Mouse (Mus musculus): ENCODE measurements around the gene Ccl6. TPM values are rescaled to one million over a fixed set of nuclear protein-coding genes. Genes with fewer than 3 reads are reported as not detected.
"Not testable (repeated sequence)": the region's sequence is repeated elsewhere in the genome, so short reads cannot be mapped to it uniquely, and the experiment has no call there.

Ccl6 gene
- total and polyA plus RNA-seq, 2 experiments from 2014 or later = 5.1 TPM; not detected in 1

DNA sequence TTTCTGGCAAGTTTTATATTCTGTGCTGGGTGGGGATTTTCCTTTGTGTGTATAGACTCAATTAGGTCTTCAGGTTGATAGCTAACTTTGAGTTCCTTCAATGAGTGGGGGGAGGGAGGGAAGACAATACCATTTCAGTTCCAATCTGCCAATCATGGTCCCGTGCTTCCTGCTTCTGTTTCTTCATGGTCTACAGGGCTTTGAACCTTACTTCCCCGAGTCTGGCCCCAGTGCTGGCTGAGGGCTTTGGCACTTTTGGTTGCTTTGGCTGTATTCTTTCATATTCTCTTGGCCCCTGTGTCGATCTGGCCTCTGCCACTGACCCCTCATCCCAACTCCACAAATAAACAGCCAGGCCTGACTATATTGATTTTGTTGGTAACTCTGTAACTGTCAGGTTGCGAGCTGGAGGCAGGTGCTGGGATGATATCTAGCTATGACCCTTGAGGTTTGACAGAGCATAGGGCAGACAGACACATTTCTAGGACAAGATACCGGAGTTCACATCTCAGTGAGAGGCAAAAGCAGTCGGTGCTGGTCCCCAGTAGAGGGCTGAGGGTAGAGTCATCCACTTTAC is 30.5 kb downstream of the Ccl6 start:
- ATAC-seq (ENCODE audit: insufficient read depth, low read depth) (no peak), DNase-seq (ENCODE audit: low spot score) (no peak)
- no peak overlapping the region for H3K27ac ChIP-seq (ENCODE audit: low read depth)
- no peak overlapping the region for H3K9ac ChIP-seq (replicated peaks; ENCODE audit: low read depth, low read length)
- H3K36me3 ChIP-seq (replicated peaks; ENCODE audit: control insufficient read depth, insufficient read depth, low read length) = no peaks in the 10 kb centered on the region
- no peaks in the 10 kb centered on the region for H3K4me1 ChIP-seq (ENCODE audit: control insufficient read depth, insufficient read depth)
- WGBS = 63% methylated on average over 6 of the region's 6 CpGs
- no peaks in the 10 kb centered on the region for H3K9me3 ChIP-seq (replicated peaks; ENCODE audit: control insufficient read depth, low read length)
- TF ChIP-seq EP300 (IDR thresholded peaks at IDR 0.05; ENCODE audit: low read depth) (no peak), CTCF (IDR thresholded peaks at IDR 0.05; ENCODE audit: low read depth) (no peak)
- H3K27me3 ChIP-seq (ENCODE audit: control insufficient read depth, insufficient read depth, low read length) = no peaks in the 10 kb centered on the region
- H3K4me3 ChIP-seq (ENCODE audit: low read depth, low read length) = no peak overlapping the region
- no peak overlapping the region for H3K4me2 ChIP-seq (ENCODE audit: low read depth, low read length)

DNA sequence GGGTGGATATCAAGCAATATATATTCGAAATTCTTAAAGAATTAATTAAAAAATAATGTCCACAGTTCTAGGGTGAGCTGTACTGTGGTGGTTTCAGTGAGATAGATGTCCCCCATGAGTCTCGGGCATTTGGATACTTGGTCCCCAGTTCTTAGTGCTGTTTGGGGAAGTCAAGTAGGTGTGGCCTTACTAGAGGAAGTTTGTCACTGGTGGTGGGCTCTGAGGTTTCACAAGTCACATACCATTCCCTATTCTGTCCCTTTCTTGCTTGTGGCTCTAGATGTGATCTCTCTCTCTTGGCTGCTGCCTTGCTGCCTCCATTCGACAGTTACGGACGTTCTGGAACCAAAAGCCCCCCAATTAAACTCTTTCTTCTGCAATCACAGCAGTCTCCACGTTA is 32.5 kb downstream of the Ccl6 start:
- H3K4me3 ChIP-seq (ENCODE audit: low read depth, low read length) = no peak overlapping the region
- no peak for DNase-seq (ENCODE audit: low spot score)
- no peaks in the 10 kb centered on the region for H3K9me3 ChIP-seq (replicated peaks; ENCODE audit: control insufficient read depth, low read length)
- no peak overlapping the region for H3K27ac ChIP-seq (ENCODE audit: low read depth)
- H3K9ac ChIP-seq (replicated peaks; ENCODE audit: low read depth, low read length) = no peak overlapping the region
- TF ChIP-seq EP300 (IDR thresholded peaks at IDR 0.05; ENCODE audit: low read depth) = no peak
- TF ChIP-seq CTCF (IDR thresholded peaks at IDR 0.05; ENCODE audit: low read depth) = no peak
- no peaks in the 10 kb centered on the region for H3K27me3 ChIP-seq (ENCODE audit: control insufficient read depth, insufficient read depth, low read length)
- H3K4me2 ChIP-seq (ENCODE audit: low read depth, low read length) = no peak overlapping the region
- no peak for ATAC-seq (ENCODE audit: insufficient read depth, low read depth)
- H3K4me1 ChIP-seq (ENCODE audit: control insufficient read depth, insufficient read depth) = no peaks in the 10 kb centered on the region
- no peaks in the 10 kb centered on the region for H3K36me3 ChIP-seq (replicated peaks; ENCODE audit: control insufficient read depth, insufficient read depth, low read length)
- WGBS = 65% methylated on average over 6 of the region's 6 CpGs

DNA sequence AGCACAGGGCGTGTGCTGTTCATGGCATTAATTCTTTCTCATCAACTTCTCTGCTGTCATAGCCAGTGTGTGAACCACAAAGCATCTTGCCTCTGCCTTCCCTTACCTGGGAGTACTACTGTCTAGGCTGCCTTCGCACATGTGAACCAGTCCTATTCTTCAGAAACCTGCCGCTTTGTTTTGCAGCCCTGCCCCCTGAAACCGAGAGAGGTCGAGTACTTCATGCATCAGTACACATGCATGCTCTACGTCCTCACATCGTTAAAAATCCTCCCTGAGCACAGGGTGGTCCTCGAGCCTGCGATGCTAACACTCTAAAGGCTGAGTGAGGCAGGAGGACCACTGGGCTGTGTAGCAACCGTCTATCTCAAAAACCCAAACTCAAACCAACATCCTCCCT is 35.8 kb downstream of the Ccl6 start:
- no peak overlapping the region for H3K4me2 ChIP-seq (ENCODE audit: low read depth, low read length)
- no peak for ATAC-seq (ENCODE audit: insufficient read depth, low read depth)
- H3K27me3 ChIP-seq (ENCODE audit: control insufficient read depth, insufficient read depth, low read length) = no peaks in the 10 kb centered on the region
- no peak for DNase-seq (ENCODE audit: low spot score)
- H3K9ac ChIP-seq (replicated peaks; ENCODE audit: low read depth, low read length) = no peak overlapping the region
- no peak for TF ChIP-seq CTCF (IDR thresholded peaks at IDR 0.05; ENCODE audit: low read depth)
- TF ChIP-seq EP300 (IDR thresholded peaks at IDR 0.05; ENCODE audit: low read depth) = no peak
- H3K4me1 ChIP-seq (ENCODE audit: control insufficient read depth, insufficient read depth) = no peaks in the 10 kb centered on the region
- 75% methylated on average over 10 of the region's 10 CpGs for WGBS
- H3K4me3 ChIP-seq (ENCODE audit: low read depth, low read length) = no peak overlapping the region
- no peaks in the 10 kb centered on the region for H3K9me3 ChIP-seq (replicated peaks; ENCODE audit: control insufficient read depth, low read length)
- no peak overlapping the region for H3K27ac ChIP-seq (ENCODE audit: low read depth)
- no peaks in the 10 kb centered on the region for H3K36me3 ChIP-seq (replicated peaks; ENCODE audit: control insufficient read depth, insufficient read depth, low read length)

DNA sequence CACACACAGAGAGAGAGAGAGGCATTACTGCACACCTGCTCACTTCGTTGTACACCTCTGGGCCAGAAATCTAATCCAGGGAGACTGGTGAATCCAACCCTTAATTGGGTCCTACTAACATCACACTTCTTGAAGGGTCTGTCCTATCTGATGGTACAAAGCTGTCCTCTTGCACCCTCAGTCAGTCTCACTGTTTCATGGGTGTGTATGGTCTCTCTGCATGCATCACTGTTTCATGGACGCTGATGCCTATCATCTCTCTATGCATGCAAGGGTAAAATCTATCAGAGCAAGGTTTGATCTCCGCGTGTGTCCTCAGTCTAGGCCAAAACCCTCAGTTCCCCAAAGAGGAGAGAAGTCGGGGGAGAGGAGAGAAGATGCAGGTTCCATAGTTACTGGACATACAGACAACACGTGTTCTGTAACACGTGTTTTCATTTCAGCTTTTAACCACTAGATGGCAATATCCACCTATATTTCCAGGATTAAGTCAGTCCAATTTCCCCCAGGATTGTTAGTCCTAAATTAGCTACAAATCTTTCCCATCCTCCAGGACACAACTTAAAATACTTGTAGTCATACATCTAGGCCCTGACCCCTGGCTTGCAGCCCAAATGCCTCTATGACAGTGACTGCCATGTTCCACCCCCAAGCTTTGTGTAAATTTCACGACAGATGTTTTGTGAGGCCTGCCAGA is 36.7 kb downstream of the Ccl6 start:
- Histone ChIP-seq H3K4me1 (ENCODE audit: control insufficient read depth, insufficient read depth) (no peaks in the 10 kb centered on the region), H3K27me3 (ENCODE audit: control insufficient read depth, insufficient read depth, low read length) (no peaks in the 10 kb centered on the region), H3K4me2 (ENCODE audit: low read depth, low read length) (no peak overlapping the region), H3K27ac (ENCODE audit: low read depth) (no peak overlapping the region), H3K9me3 (replicated peaks; ENCODE audit: control insufficient read depth, low read length) (no peaks in the 10 kb centered on the region), H3K9ac (replicated peaks; ENCODE audit: low read depth, low read length) (no peak overlapping the region), H3K36me3 (replicated peaks; ENCODE audit: control insufficient read depth, insufficient read depth, low read length) (no peaks in the 10 kb centered on the region), H3K4me3 (ENCODE audit: low read depth, low read length) (no peak overlapping the region)
- ATAC-seq (ENCODE audit: insufficient read depth, low read depth) = peak; percentile 77
- DNase-seq (ENCODE audit: low spot score) = peak; percentile 85
- WGBS = 28% methylated on average over 8 of the region's 8 CpGs
- TF ChIP-seq EP300 (IDR thresholded peaks at IDR 0.05; ENCODE audit: low read depth) = no peak
- peak; percentile 81 for TF ChIP-seq CTCF (IDR thresholded peaks at IDR 0.05; ENCODE audit: low read depth)

DNA sequence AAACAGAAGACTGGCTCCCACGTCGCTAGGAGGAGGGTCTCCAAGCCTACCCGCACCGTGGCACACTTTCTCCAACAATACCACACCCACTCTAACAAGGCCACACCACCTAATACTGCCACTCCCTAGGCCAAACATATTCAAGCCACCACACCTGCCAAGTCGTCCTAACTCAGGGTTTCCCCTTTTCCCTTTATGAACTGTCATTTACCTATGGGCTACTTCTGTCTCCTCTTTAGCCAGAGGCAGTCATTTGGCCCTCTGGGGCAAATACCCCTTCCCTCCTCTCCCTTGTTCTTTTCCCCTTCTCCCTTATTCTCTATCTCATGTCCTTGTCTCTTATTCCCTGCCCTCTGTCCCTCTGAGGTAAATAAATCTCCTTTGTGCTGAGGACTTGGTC is 41.2 kb downstream of the Ccl6 start:
- H3K4me2 ChIP-seq (ENCODE audit: low read depth, low read length) = no peak overlapping the region
- H3K4me3 ChIP-seq (ENCODE audit: low read depth, low read length) = no peak overlapping the region
- no peaks in the 10 kb centered on the region for H3K36me3 ChIP-seq (replicated peaks; ENCODE audit: control insufficient read depth, insufficient read depth, low read length)
- no peak for DNase-seq (ENCODE audit: low spot score)
- H3K27me3 ChIP-seq (ENCODE audit: control insufficient read depth, insufficient read depth, low read length) = no peaks in the 10 kb centered on the region
- TF ChIP-seq EP300 (IDR thresholded peaks at IDR 0.05; ENCODE audit: low read depth) (no peak), CTCF (IDR thresholded peaks at IDR 0.05; ENCODE audit: low read depth) (no peak)
- ATAC-seq (ENCODE audit: insufficient read depth, low read depth) = no peak
- WGBS = 76% methylated on average over 5 of the region's 5 CpGs
- H3K9me3 ChIP-seq (replicated peaks; ENCODE audit: control insufficient read depth, low read length) = no peaks in the 10 kb centered on the region
- no peak overlapping the region for H3K27ac ChIP-seq (ENCODE audit: low read depth)
- no peaks in the 10 kb centered on the region for H3K4me1 ChIP-seq (ENCODE audit: control insufficient read depth, insufficient read depth)
- no peak overlapping the region for H3K9ac ChIP-seq (replicated peaks; ENCODE audit: low read depth, low read length)

DNA sequence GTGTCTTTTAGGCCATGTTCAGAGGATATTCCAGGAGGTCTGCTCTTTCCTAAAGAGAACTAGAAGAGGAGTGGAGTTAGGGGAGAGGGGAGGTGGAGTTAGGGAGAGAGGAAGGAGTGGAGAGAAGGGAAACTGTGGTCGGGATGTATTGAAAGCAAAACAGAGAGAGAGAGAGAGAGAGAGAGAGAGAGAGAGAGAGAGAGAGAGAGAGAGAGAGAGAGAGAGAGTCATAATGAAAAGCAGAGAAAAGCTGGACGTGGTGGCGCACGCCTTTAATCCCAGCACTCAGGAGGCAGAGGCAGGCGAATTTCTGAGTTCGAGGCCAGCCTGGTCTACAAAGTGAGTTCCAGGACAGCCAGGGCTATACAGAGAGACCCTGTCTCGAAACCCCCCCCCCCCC is 41.9 kb downstream of the Ccl6 start:
- not testable (repeated sequence) for H3K4me1 ChIP-seq (ENCODE audit: control insufficient read depth, insufficient read depth); H3K9ac ChIP-seq (replicated peaks; ENCODE audit: low read depth, low read length); H3K36me3 ChIP-seq (replicated peaks; ENCODE audit: control insufficient read depth, insufficient read depth, low read length); H3K4me3 ChIP-seq (ENCODE audit: low read depth, low read length); H3K9me3 ChIP-seq (replicated peaks; ENCODE audit: control insufficient read depth, low read length); ATAC-seq (ENCODE audit: insufficient read depth, low read depth); H3K4me2 ChIP-seq (ENCODE audit: low read depth, low read length); DNase-seq (ENCODE audit: low spot score); H3K27me3 ChIP-seq (ENCODE audit: control insufficient read depth, insufficient read depth, low read length); H3K27ac ChIP-seq (ENCODE audit: low read depth)
- WGBS = 86% methylated on average over 7 of the region's 7 CpGs

Data from heart, postnatal 0 days (tissue).